Mouse (Mus musculus): Measurements from ENCODE around the gene Spag9.

GRCm38 (mm10) chr11:94143336-94143735, 147.4 kb downstream of the Spag9 start:
- TF ChIP-seq CTCF (IDR thresholded peaks at IDR 0.05; ENCODE audit: low read depth, low read length): no peak
- TF ChIP-seq EP300 (IDR thresholded peaks at IDR 0.05; ENCODE audit: insufficient read depth, low read depth, low read length): no peak
- no peak for TF ChIP-seq POLR2A (IDR thresholded peaks at IDR 0.05; ENCODE audit: insufficient read depth, low read length)

Measured in ES-Bruce4 (cell line).